Mouse (Mus musculus) CD4-positive, CD25-positive, alpha-beta regulatory T cell, adult 4 months (primary cell): ENCODE data around the gene Cacna1a. TPM values are rescaled to one million over a fixed set of nuclear protein-coding genes. Genes with fewer than 3 reads are reported as not detected.
A peak's percentile ranks its signal among the peaks of the same experiment; 100 is the strongest.

Experiments
- ATAC-seq: one replicate; pipeline ENCODE4 v1.8.0; 2017
- polyA plus RNA-seq, 2 experiments: library from polyadenylated mRNA; unstranded; fragments of 100-300 nt; shearing (Covaris generic); gene quantifications; one replicate each; pipeline ENCODE4 v1.2.1; 2017

Cacna1a gene
- polyA plus RNA-seq, 2 experiments from 2014 or later = 8.0 to 11.2 TPM

- peak; percentile 3 for ATAC-seq
Observed at GRCm38 (mm10) chr8:84661961-84662571, 273.8 kb downstream of the Cacna1a start.

GRCm38 (mm10) chr8:84662581-84663065 is 274.4 kb downstream of the Cacna1a start, which contains the start of gene Ier2:
Gene Ier2, minus strand, starts transcription at chr8:84662852.
- peak; percentile 53 for ATAC-seq

DNA sequence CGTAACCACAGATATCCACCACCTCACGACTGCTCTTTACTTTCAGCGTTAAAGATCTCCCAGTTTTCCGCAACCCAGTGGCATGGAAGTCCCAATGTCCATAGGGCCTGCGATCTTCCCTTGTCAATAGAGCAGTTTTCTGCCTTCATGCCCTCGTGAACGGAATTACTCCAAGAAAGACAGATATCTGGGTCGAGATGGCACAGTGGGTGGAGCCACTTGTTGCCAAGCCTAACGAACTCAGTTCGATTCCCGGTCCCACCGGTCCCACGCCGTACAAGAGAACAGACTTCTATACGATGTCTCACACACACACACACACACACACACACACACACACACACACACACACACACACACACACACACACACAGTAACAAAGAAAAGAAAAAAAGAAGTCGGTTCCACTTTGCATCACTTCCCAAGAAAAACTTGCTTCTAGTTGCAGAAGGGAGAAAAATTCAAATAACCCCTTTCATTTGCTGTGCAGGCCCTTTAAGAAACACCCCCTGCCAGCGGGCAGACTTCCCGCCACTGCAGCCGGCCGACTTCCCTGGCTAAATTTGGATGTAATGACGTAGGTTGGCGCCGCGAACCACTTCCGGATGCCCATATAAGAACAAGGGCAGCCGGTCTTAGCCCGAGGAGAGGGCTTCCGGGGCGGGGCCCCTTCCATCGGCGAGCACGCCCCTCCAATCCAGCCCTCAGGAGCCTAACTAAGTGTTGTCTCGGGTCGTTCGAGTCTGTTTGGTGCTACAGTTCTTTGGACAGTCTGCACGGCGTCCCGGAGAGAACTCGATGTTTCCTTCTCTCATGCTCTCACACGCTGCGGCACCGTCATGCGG is 275.5 kb downstream of the Cacna1a start:
- peak; percentile 21 for ATAC-seq

- ATAC-seq = peak; percentile 11
Observed at GRCm38 (mm10) chr8:84664566-84665384, 276.5 kb downstream of the Cacna1a start.

DNA sequence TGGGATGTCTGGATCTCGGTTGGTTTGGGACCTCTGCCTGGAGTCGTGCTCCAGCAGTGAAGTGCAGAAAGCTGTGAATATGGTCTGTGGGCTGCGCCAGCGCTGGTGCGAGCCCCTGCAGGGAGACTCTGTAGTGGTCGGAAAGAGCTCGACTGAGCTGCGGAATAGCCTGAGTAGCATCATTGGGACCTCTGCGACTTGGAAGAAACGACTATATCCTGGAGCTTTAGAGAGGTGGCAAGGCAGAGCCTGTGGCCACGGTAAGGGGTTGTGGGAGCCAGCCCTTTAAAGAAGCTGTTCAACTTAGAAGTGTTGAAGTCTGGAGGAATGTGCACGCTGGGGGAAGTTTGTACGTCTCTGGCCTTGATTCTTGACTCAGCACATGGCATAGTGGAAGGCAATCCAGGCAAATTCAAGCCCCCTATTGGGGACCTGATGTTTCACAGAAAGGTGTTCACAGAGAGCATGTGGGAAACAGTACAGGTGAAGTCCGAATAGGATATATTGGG is 277.2 kb downstream of the Cacna1a start:
- no peak for ATAC-seq

DNA sequence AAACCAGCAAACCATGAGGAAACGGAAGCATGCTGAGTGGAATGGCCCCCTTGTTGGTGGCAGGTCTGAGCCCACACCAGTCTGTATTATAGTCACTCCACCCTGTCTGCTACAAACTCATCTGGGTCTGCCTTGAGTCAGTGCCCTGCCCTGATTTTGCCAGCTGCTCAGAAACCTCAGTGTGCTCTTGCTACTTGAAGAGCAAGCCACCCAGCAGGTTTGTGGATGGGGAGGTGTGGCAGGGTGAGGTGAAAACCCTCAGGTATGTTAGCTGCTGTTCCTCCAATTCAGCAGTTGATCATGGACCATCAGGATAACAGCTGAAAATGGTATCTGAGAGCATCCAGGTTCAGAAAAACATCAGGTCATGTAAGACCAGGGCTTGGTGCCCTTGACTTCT is 279.8 kb downstream of the Cacna1a start:
- ATAC-seq = no peak

DNA sequence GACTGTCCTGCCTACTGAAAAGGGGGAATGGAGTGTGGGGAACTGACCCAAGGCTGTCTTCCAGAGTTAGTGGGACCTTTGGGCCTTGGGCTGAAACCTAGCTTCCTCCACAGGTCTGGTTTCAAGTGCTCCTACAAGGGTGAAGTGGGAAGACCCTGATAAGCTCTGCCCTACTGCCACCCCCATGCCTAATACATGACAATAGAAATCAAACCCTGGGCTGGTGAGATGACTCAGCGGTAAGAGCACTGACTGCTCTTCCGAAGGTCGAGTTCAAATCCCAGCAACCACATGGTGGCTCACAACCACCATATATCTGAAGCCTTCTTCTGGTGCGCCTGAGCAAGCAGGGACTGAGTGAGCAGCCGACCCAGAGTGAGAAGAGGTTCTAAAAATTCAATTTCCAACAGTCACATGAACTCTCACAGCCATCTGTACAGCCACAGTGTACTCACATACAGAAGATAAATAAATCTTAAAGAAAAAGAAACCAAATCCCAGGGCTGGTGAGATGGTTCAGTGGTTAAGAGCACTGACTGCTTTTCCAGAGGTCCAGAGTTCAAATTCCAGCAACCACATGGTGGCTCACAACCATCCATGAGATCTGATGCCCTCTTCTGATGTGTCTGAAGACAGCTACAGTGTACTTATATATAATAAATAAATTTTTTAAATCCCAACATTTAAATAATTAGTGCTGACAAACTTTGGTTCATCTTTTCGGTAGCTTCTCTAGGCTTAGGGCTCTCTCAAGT is 280.7 kb downstream of the Cacna1a start:
- no peak for ATAC-seq

DNA sequence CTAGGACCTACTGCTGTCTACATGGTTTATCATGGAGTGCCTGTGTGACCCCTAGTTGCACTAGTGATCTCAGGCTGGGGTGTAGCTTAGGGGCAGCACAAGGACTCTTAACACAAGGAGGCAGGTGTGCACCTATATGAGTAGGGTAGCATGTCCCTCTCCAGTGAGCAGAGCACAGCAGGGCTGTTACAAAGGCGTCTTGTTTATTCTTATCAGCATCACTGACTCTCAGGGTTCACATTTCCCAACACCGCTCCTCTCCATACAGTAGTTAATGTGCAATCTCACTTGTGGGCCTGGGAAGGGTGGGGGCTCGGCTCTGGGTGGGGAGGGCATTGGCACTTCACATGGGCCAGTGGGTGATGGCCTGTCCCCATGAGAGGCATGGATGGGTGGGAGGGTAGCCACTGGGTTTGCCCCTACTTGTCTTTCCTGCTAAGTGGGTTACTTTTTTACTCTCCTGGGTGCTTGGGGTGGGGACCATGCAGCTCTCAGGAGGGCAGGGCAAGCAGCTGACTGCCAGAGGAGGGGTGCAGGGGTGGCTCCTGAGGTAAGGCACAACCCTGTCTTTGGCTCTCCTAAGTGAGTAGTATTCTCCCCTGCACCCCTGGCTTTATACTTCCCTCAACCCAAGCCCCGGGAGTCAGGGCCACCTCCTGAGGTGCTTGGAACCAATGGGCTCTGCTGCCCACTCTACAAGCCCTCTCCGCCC is 282.2 kb downstream of the Cacna1a start:
- ATAC-seq = peak; percentile 34

DNA sequence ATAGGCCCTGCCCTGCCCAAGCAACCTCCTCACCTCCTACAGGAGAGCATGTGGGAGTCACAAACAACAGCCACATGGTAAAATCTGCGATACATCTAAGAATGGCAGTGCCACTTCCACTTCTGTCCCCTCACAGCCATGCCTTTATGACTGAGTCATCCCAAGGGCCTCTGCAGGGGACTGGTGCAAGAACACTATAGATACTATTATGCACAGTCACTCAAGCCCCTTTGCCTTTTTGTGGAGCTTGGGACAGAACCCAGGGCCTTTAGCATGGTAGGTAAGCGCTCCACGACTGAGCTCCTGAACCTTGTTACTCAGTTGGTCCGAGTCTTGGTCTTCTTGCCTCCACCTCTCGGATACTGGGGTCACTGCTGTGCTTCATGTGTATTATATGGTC is 289.1 kb downstream of the Cacna1a start:
- no peak for ATAC-seq

GRCm38 (mm10) chr8:84681476-84681875 is 293.2 kb downstream of the Cacna1a start:
- ATAC-seq = no peak

DNA sequence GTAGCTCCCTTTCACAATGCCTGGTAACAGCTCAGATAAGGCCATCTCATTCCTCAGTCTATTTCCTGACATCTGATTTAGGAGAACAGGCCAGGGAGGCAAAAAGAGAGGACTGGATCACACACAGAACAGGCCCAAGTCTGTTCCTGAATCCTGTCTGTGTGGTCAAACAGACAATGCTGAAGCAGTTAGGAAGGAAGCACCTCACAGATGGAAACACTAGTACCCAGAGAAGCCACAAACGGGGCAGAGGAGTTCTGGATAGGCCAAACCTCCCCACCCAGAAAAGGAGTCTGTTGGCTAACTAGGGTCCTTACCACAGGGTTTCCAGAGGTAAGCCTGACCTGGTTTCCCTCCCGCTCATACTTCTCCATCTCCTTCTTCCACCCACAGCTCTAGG is 294.0 kb downstream of the Cacna1a start:
- no peak for ATAC-seq

DNA sequence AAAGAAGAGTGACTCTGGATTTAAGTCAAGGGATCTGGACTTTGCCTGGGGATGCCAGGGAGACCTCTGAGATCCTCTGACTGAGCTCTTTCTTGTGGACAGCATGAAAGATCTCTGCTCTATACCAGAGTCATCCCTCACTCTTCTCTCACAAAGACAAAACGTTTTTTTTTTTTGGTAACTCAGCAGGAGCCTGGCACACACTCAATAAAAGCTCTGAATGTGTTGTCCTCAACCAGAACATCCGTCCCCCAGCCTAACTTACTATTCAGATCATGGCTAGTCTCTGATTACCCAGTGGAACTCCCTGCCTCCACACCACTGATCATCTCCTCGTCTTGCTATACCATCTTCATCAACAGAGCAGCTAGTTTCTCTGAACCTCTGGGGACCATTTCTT is 296.3 kb downstream of the Cacna1a start:
- no peak for ATAC-seq

DNA sequence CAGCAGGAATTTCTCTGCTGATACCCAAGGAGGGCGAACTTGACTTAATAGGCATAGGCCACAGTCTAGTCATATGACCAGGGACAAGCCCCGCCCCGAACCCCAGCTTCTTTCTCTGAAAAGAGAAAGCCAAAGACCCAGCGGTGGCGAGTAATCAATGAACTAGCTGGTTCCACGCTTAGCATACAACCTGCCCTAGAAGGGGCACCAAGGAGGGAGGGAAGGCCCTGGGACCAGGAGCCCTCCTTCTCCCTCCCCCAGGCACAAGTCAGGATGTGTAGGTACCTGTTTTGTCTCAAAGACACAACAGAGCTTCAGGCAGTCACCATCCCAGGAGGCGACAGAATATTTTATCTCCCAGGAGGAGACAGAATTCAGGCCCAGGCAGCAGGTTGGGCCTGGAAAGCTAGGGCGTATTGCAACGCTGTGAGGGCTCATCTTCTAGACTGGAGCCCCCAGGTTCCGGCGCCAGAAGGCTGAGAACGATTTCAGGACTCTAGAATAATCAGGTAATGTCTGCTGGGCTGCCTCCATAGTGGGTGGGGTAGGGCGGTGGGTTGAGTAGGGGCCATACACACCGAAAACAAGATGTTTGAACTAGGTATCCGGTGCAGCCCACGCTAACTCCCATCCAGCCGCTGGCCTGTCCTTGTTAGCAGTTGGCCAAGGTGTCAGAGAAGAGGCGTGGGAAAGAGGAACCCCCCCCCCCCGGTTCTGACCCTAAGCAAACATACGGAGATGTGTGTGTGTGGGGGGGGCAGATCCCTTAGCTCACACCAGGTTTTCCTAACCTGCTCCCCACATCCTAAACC is 298.2 kb downstream of the Cacna1a start, which contains the start of gene Trmt1:
TSS of gene Trmt1 (plus strand) at position 117 of the 812 bp plus-strand sequence.
- no peak for ATAC-seq

GRCm38 (mm10) chr8:84687003-84687704 is 298.9 kb downstream of the Cacna1a start:
- ATAC-seq = no peak

DNA sequence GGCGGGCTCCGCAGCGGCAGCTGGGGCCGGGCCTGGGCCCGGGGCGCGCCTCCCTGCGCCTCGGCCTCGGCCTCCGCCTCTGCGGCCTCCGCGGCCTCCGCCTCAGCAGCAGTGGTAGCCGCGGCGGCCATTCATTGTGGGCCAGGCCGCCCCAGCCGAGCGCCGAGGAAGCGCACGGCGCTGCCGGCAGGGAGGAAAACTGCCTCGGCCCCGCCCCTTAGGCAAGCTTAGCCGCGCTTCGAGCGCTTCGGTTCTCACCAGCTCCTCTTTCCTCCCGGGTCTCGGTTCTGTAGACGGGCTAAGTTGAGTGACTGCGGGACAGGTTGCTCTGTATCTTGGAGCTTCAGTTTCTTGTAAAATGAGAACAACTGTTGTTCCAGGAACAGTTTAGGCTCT is 299.5 kb downstream of the Cacna1a start, which contains the start of gene Nacc1:
TSS of gene Nacc1 (minus strand) at position 158 of the 396 bp plus-strand sequence.
- ATAC-seq = peak; percentile 81

GRCm38 (mm10) chr8:84689091-84689915 is 301.1 kb downstream of the Cacna1a start:
- peak; percentile 81 for ATAC-seq
